Mouse (Mus musculus) left cerebral cortex, adult 8-10 months (tissue): Measurements from ENCODE around the gene Rgs9bp. TPM values are rescaled to one million over a fixed set of nuclear protein-coding genes. Genes with fewer than 3 reads are reported as not detected.

Experiments used
- DNase-seq, 2 experiments: peaks; one replicate each; pipeline ENCODE4 v3.0.0; 2022; ENCODE audit warnings: low spot score in 2 of 2
- total RNA-seq, 4 experiments: library from RNA; stranded (reverse); gene quantifications; 2 replicates each; pipeline ENCODE4 v1.2.4; 2022

Rgs9bp gene
- total RNA-seq = under 1 TPM; 0.34 to 0.53 (median 0.36) TPM

DNA sequence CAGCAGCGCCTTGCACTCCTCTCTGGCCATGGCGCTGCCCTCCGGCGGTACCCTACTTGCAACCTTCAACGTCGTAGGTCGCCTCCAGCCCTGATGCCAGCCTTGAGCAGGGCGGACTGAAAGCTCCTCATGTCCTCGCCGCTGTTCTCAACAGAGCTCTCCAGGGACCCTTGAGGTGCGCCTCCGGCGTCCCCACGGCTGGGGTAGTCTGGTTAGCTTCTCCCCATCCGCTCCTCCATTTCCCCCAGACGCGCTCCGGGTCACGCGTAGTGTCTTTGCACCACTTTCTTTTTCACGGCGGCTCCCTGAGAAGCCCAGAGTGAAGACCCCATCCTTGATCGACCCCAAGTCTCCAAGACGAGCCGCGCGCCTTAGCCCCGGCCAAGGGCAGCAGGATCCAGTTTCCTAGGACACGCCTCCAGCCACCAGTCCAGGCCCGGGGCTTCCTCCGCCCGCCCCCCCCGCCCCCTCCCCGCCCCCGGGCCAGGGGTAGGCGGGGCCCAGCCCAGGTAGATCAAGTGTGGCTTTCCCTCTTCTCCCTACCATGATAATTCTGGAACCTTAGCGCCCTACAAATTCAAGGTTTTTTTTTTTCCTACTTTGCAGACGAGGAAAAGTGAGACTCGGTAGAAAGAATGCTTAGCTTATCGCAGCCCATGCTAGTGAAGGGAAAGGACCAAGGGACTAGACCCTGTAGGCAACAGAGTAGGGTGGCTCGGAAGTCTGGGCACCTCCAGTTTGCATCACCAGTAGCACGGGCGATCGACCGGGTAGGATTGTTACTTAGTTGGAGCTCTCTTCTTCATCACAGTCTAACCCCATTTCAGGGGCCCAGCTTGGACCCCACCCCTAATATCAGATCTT is at the start of gene Rgs9bp:
Rgs9bp (minus strand) TSS at position 392 of the 864 bp plus-strand sequence.
- DNase-seq = no peak

DNA sequence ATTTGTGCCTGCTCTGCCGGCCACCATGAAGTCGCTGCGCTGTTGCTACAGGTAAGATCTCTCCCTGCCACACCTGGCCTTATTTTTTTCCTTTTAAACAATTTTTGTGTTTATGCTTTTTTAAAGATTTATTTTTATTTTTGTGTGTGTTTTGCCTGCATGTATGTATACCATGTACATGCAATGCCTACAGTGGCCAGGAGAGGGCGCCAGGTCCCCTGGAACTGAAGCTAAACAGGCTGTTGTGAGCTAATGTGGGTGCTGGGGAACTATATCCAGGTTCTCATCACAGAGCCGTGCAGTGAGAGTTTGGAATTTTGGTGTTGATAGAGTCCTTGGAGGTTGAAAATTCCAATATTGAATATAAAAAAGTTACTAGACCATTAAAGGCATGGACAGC is 43.1 kb upstream of the Rgs9bp start:
- DNase-seq = no peak

DNA sequence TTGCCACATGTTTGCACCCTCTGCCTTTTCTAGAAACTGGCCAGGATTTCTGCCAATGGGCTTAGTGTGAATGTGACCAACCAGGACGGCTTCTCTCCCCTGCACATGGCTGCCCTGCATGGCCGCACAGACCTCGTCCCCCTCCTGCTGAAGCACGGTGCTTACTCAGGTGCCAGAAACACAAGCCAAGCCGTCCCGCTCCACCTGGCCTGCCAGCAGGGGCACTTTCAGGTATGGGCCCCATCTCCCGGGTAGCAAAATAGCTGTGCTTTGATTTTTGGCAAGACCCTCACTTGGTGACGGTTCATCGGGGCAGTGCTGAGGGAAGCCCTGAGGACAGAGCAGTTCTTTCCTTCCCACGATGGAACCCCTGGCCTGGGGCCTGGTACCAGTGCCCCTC is 42.0 kb upstream of the Rgs9bp start:
- no peak for DNase-seq

DNA sequence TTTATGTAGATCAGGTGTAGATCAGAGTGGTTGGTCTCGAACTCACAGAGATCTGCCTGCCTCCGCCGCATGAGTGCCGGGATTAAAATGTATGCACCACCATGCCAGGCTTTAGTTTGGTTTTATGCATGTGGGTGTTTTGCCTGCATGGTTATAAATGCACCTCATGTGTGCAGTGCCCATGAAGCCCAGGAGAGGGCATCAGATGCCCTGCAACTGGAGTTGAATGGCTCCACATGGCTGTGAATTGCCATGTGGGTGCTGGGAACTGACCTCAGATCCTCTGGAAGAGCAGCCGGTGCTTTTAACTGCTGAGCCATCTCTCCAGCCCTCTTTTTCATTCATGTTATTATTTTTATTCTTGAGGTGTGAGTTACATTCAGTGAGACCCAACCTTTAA is 40.7 kb upstream of the Rgs9bp start:
- no peak for DNase-seq

DNA sequence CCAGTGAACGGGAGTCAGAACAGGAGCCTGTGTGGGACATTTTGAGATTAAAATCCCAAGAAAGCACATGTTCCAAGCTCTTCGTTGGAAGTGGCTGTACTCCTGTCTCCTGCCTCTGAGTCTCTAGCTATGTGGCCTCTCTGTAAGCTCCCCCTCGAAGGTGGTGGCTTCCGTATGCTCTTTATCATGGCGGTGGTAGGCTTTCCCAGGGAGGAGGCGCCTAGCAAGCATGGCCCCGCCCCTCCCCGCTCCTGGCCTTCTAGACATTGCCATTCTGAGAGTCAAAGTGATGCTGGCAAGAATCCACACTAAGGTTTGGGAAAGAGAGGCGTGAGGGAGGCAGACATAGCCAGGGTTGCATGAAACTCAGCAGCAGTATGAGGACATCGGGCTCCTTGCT is 37.2 kb upstream of the Rgs9bp start:
- no peak for DNase-seq

DNA sequence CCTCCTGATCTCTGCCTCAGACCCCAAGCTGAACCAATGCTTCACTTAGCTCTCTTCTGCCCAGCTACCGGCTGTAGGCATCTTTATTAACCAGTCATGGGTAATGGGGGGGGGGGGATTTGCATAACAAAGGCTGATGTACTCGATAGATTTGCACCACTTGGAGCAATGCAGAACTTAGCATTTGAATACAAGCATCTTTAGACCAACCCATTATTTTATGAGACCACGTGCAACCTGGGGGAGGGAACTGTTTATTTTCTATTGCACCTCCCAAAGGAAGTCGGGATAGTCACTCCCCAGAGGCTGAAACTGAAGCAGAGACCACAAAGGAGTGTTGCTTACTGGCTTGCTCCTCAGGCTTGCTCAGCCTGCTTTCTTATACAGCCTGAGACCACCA is 32.1 kb upstream of the Rgs9bp start:
- no peak for DNase-seq

DNA sequence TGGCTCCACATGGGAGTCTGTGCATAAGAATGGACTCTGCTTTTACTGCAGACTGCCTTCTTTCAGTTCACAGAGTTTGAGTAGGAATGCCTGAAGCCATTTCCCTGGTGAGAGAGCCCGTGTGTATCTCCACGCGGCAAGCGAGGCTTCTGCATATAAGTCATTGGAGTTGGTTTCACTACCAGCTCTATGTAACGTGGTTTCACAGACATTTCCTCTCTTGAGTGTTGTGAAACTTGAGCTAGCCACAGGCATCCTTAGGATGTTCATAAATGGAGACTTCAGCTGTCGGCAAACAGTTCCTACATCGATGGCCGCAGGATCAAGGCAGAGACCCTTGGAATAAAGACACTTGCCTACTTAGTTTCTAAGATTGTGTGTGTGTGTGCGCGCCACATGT is 23.9 kb upstream of the Rgs9bp start:
- no peak for DNase-seq

DNA sequence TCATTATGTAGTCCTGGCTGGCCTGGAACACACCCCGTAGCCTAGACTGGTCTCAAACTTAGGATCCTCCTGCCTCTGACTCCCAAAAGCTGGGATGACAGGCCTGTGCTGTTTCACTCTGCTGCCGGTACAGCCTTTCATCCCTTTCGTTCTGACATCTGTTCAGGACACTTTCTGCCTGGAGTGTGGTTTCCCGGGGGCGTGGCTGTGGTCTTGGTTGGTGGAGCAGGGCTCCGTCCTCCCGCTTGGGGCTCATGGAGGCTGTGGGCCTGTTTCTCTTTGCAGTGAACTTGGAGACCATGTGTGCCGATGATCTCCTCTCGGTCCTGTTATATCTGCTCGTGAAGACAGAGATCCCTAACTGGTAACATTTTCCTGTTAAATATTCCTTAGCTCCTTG is 21.4 kb upstream of the Rgs9bp start:
- no peak for DNase-seq

DNA sequence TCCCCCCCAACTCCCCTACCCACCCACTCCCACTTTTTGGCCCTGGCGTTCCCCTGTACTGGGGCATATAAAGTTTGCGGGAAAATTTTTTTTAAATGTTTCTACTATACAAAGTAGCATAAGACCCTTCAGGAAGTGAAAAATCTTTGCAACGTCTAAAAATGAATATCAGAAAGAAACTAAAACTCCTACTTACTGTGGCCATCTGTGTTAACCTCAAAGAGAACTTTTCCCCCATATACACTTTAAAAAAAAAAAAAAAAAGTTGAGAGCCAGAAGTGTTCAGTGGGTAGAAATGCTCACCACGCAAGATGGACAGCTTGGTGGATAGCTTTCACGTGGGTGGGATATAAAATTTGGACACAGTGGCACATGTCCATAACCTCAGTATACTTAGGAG is 17.4 kb upstream of the Rgs9bp start:
- DNase-seq = no peak

DNA sequence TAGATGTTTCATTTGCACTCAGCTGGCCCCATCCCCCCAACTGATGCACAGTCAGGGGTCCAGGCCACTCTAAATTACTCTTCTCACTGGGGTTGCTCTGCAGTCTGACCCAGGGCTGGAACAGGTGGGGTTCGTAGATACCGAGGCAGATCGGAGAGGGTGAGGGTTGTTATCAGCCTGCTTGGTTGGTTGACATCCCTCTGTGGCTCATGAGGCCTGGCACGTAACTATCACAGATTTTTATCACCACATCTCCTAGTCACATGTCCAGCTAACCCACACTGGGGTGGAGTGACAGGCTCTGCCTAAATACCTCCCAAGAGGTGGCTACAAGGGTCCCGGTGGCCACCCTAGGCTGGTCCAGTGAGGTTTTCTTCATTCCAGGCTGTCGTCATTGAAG is 15.7 kb upstream of the Rgs9bp start:
- DNase-seq = no peak

DNA sequence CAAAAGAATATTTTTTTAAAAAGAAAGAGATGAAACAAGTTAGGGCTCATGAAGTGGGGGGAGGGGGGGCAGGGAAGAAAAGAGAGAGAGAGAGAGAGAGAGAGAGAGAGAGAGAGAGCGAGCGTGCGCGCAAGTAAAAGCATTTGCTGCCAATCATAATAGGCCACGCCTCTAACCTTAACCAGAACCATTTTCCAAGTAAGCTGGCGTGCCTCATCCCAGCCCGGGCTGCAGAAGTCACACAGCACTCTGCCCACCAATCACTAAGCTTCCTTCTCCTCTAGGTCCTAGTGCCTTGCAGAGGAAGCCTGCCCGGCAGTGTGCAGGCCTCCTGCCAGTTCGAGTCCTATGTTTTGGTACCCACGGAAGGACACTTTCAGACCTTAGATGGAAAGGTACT is 14.6 kb upstream of the Rgs9bp start:
- no peak for DNase-seq

DNA sequence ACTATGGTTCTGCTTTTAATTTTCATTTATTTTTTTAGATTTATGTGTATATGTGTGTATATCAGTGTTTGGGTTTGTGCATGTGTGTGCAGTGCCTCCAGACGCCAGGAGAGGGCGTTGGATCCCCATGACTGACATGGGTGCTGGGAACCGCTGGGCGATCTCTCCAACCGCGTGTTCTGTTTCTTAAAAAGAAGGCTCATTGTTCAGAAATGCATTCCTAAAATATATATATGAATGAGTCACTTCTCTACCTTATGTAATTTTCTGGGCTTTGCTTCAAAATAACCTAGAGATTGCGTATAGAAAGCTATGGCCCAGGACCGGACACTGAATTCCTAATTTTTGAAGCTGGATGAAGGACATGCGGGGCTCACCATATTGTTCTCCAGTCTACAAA is 14.1 kb upstream of the Rgs9bp start:
- DNase-seq = no peak

DNA sequence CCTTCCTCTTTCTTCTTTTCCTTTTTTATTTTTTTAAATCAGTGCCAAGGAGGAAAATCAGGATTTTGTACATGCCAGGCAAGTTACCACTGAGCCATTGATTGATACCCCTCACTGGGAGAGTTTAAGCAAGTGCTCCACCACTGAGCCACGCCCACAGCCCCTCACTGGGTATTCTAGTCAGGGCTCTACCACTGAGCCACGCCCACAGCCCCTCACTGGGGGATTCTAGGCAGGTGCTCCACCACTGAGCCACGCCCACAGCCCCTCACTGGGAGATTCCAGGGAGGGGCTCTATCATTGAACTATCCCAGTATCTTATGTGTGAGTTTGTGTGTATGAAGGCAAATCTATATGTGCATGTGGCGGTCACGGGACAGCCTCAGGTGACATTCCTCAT is 8.9 kb upstream of the Rgs9bp start:
- DNase-seq = no peak

DNA sequence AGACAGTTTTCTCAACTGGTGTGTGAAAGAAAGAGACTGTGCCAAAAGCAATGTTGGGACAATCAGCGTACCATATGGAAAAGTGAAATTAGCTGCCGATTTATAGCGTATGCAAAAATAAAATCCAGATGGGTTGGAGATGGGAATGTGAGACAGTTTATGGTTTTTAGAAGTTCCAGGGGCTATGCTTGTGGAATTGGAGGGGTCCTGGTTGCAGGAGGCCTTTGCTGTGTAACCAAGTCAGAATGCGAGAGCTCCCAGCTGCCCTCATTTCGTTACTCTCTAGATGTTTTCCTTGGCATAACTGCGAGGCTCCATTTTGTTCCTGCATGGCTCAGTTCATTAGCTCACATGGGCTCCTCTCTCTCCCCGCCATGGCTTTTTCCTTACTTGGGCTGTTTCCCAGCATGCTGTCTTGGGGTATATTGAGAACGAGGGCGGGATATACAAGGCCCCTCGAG is 5.4 kb upstream of the Rgs9bp start:
- no peak for DNase-seq

DNA sequence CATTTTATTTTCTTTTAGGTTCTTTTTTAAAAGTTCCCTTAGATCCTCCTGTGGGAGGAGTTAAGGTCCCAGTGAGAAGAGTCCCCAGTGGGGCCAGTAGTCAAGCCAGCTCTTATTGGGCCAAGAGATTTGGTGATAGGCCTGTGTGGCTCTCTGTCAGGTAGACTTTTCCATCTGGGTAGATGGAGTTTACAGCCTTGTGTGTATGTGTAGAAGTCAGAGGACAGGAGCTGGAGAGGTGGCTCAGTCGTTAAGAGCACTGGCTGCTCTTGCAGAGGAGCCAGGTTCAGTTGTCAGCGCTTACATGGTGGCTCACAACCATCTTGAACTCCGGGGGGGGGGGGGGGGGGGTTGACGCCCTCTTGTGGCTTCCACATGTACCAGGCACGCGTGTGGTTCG is 4.1 kb upstream of the Rgs9bp start:
- no peak for DNase-seq

DNA sequence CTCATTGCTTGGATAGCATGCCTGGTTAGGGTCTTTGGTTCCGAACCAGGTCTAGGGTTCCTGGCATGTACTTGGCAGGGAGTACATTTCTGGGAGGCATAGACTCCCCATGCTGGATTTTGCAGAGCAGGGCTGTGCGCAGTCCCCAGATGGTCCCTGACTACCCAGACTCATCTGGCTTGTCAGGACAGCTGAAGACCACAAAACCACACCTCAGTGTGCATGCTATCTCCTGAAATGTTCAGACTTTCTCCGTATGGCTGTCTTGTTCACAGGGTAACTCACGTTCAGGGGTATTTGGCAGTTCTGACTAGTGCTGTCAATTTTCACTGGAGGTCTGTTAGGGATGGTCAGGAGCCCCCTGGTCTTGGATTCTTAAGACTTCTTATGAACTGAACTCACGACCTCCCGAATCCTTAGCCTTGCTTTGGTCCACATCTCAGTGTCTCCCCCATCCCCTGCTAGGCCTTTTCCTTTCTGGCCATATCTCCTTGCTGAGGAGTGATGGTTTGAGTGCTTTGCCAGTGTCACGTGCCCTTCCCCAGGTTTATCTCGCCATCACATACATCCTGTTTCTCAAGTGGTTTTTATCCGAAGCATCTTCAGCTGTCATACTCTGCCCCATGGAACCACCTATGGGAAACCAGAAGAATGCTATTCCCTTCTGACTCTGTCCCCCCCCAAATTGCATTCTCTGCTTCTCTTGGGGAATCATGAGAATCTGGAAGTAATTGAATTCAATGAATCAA is 3.5 kb upstream of the Rgs9bp start:
- no peak for DNase-seq

DNA sequence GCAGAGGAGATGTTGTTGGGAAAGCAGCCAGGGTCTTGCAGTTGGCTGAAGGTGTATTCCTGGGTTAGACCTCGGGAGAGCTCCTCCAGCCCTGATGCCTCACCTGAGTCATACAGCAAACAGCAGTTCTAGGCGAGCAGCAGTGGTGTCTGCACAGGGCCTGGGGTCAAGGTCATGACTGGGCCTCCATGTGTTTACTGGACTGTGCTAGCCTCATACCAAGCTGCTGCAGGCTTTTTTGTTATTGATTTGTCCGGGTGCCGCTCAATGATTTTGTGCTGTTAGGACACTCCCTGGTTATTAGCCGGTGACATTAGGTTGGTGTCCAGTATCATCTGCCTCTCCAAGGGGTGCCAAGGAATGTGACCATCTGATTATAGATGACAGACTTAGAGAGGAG is 2.3 kb upstream of the Rgs9bp start:
- no peak for DNase-seq

DNA sequence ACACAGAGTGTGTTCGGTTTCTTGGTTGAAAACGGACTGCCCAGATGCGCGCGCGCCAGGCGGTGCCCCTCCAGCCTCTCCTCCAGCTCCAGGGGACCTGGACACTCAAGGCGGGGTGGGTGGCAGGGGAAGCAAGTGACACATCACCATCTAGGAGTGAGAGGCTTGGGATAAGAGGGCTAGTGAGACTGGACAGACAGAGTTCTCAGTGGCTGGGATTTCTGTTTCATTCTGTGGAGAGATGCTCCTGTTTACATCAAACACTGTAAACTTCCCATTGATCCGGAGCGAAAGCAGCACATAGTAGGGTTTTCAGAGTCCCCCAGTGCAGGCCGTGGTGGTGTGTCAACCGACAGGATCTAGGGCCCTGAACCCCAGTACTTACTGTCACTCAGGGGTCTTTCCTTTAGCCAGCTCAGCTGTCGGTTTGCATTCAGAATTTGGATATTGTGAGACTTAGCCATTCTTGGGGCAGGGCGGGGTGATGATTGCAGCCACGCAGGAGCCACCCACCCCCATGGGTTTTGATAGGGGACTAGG is 1.6 kb upstream of the Rgs9bp start:
- DNase-seq = no peak

DNA sequence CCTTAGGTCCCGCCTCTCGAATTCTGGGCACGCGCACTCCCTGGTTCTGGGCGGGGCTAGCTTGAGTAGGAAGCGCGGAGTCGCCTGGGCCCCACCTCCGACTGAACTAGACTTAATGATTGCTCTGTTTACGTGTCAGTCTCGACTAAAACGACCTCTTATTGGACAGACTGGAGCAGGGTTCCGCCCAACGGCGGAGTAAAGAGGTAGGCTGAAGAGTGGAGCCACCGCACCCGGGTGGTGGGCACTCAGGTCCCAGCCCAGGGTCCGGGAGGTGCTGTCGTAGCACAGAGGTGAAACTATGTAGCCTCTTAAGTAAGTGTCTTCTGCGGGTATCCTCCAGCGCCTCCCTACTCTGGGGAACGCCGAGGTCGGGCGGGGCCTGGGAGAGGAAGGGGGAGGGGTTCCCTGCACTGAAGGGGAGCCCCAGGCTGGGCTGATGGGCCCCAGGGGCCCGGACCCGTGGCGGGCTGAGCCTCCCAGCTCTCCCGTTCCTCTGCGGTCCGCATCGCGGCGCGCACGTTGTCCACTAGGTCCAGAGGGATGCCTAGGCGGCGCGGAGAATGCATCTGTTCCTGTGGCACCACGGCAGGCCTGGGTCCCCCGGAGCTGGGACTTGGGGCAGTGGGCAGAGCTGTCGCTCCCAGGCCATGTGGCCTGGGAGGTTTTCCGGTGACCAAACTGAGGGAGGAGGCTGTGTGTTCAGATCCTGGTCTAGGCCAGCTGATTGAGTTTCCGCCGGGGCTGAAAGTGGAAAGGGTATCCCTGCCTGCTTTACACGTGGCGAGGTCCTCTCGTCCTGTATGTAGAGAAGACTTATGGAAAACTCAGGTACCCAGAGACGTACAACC is 898 bp upstream of the Rgs9bp start, which contains the start of gene Ankrd27:
Ankrd27 (plus strand) TSS at position 190 of the 851 bp plus-strand sequence.
- DNase-seq = peak; percentile 94 to 95

DNA sequence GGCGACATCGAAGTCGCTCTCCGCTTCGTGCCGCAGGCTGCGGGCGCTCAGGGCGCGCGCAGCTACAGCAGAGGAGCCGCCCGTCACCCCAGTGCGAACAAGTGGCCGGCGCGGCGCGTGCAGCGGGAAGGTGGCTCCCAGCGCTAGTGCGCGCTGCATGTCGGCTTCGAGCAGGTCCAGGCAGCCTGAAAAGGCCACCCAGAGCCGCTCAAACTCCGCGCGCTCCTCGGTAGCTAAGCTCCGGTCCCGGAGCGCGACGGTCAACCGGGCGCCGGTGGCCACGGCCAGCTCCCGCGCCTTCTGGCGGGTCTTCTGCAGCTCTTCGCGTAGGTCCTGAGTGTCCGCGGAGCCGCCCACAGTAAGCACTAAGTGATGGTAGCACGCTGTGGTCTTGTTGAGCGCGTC is 594 bp downstream of the Rgs9bp start:
- DNase-seq = no peak

DNA sequence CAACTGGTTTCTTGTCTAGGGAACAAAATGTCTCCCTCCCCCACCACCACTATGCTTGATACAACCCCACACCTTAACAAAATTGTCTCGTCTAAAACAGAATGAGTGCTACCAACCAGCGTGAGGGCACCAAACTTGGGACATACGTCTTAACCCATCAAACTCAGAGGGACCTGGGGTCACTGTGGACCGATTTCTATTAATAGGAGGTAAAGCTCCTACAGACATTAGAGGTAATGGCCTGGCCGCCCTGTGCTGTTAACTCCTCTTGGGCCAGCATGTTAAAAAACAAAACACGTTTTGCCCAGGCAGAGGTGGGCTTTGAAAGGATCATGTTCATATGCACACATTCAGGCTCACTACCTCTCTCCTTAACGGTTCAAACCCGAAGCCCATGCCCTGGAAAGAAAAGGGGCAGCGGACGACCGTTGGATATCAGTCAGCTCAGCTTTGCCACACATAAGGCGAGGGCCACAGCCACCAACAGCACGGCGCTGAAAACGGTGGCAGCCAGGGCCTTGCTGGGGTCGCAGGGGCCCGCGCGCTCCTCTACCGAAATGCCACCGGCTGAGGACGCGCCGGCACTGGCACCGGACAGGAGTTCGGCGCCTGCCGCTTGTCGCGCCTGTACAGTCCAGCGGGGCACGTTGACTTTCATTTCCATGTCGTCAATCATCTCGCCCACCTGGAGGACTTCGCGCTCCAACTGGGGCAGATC is 1.2 kb downstream of the Rgs9bp start:
- no peak for DNase-seq
